Mouse (Mus musculus): ENCODE data around the gene Defb26. TPM values are rescaled to one million over a fixed set of nuclear protein-coding genes. Genes with fewer than 3 reads are reported as not detected.

The Defb26 gene
- polyA plus RNA-seq (2016; fragmentation: Nextera tagmentation; extraction: Ambion mirVana): not detected in 2 replicates

GRCm38 (mm10) chr2:152511592-152511991, at the start of gene Defb26:
TSS of gene Defb26 (minus strand) at chr2:152511692.
- no peaks in the 10 kb centered on the region for H3K36me3 ChIP-seq
- H3K27me3 ChIP-seq: no peaks in the 10 kb centered on the region
- H3K4me2 ChIP-seq (replicated peaks): no peak within 1 kb of the TSS
- no peak within 1 kb of the TSS for H3K9ac ChIP-seq
- H3K4me1 ChIP-seq: no peaks in the 10 kb centered on the region
- WGBS: 61% methylated on average over 1 of the region's 1 CpGs
- no peak for ATAC-seq (ENCODE audit: low FRiP score)
- H3K27ac ChIP-seq: no peak within 1 kb of the TSS
- H3K4me3 ChIP-seq: no peak within 1 kb of the TSS
- no peaks in the 10 kb centered on the region for H3K9me3 ChIP-seq (replicated peaks)

GRCm38 (mm10) chr2:152556655-152557054, 45.2 kb upstream of the Defb26 start:
- H3K27ac ChIP-seq: no peak overlapping the region
- H3K4me2 ChIP-seq (replicated peaks): no peak overlapping the region
- no peaks in the 10 kb centered on the region for H3K9me3 ChIP-seq (replicated peaks)
- H3K9ac ChIP-seq: no peak overlapping the region
- H3K4me3 ChIP-seq: no peak overlapping the region
- H3K36me3 ChIP-seq: no peaks in the 10 kb centered on the region
- no peaks in the 10 kb centered on the region for H3K4me1 ChIP-seq
- ATAC-seq (ENCODE audit: low FRiP score): no peak
- no peaks in the 10 kb centered on the region for H3K27me3 ChIP-seq
- WGBS: 90% methylated on average over 7 of the region's 7 CpGs

GRCm38 (mm10) chr2:152553774-152554423, 42.4 kb upstream of the Defb26 start:
- 15% methylated on average over 16 of the region's 16 CpGs for WGBS
- Histone ChIP-seq H3K9ac (no peak overlapping the region), H3K36me3 (no peaks in the 10 kb centered on the region), H3K27me3 (no peaks in the 10 kb centered on the region), H3K4me3 (no peak overlapping the region), H3K9me3 (replicated peaks) (no peaks in the 10 kb centered on the region), H3K27ac (no peak overlapping the region), H3K4me1 (no peaks in the 10 kb centered on the region), H3K4me2 (replicated peaks) (peak overlapping the region; percentile 37)
- ATAC-seq (ENCODE audit: low FRiP score): no peak

GRCm38 (mm10) chr2:152548124-152548523, 36.6 kb upstream of the Defb26 start:
- Histone ChIP-seq H3K27me3 (no peaks in the 10 kb centered on the region), H3K9me3 (replicated peaks) (no peaks in the 10 kb centered on the region), H3K36me3 (no peaks in the 10 kb centered on the region), H3K27ac (no peak overlapping the region), H3K4me3 (no peak overlapping the region), H3K4me1 (no peaks in the 10 kb centered on the region), H3K9ac (no peak overlapping the region), H3K4me2 (replicated peaks) (no peak overlapping the region)
- 76% methylated on average over 5 of the region's 5 CpGs for WGBS
- no peak for ATAC-seq (ENCODE audit: low FRiP score)

GRCm38 (mm10) chr2:152544691-152545090, 33.2 kb upstream of the Defb26 start:
- Histone ChIP-seq H3K4me1 (no peaks in the 10 kb centered on the region), H3K27ac (no peak overlapping the region), H3K4me3 (no peak overlapping the region), H3K4me2 (replicated peaks) (no peak overlapping the region), H3K9ac (no peak overlapping the region), H3K36me3 (no peaks in the 10 kb centered on the region), H3K27me3 (no peaks in the 10 kb centered on the region), H3K9me3 (replicated peaks) (no peaks in the 10 kb centered on the region)
- no peak for ATAC-seq (ENCODE audit: low FRiP score)
- 26% methylated on average over 4 of the region's 4 CpGs for WGBS

- Histone ChIP-seq H3K36me3 (no peaks in the 10 kb centered on the region), H3K27ac (no peak overlapping the region), H3K9ac (no peak overlapping the region), H3K4me2 (replicated peaks) (no peak overlapping the region), H3K9me3 (replicated peaks) (no peaks in the 10 kb centered on the region), H3K4me3 (no peak overlapping the region), H3K27me3 (no peaks in the 10 kb centered on the region), H3K4me1 (no peaks in the 10 kb centered on the region)
- 79% methylated on average over 4 of the region's 4 CpGs for WGBS
- ATAC-seq (ENCODE audit: low FRiP score): no peak
Observed at GRCm38 (mm10) chr2:152543478-152543877, 32.0 kb upstream of the Defb26 start.

GRCm38 (mm10) chr2:152542897-152543296, 31.4 kb upstream of the Defb26 start:
- 81% methylated on average over 2 of the region's 2 CpGs for WGBS
- H3K4me3 ChIP-seq: no peak overlapping the region
- no peaks in the 10 kb centered on the region for H3K27me3 ChIP-seq
- H3K4me1 ChIP-seq: no peaks in the 10 kb centered on the region
- H3K4me2 ChIP-seq (replicated peaks): no peak overlapping the region
- ATAC-seq (ENCODE audit: low FRiP score): no peak
- H3K27ac ChIP-seq: no peak overlapping the region
- H3K9ac ChIP-seq: no peak overlapping the region
- H3K36me3 ChIP-seq: no peaks in the 10 kb centered on the region
- H3K9me3 ChIP-seq (replicated peaks): no peaks in the 10 kb centered on the region

- Histone ChIP-seq H3K9ac (no peak overlapping the region), H3K27ac (no peak overlapping the region), H3K4me1 (no peaks in the 10 kb centered on the region), H3K4me2 (replicated peaks) (no peak overlapping the region), H3K9me3 (replicated peaks) (no peaks in the 10 kb centered on the region), H3K27me3 (no peaks in the 10 kb centered on the region), H3K36me3 (no peaks in the 10 kb centered on the region), H3K4me3 (no peak overlapping the region)
- WGBS: 86% methylated on average over 9 of the region's 9 CpGs
- ATAC-seq (ENCODE audit: low FRiP score): no peak
Observed at GRCm38 (mm10) chr2:152541979-152542378, 30.5 kb upstream of the Defb26 start.

GRCm38 (mm10) chr2:152539944-152540710, 28.6 kb upstream of the Defb26 start, which contains the start of gene Defb29:
TSS of gene Defb29 (minus strand) at chr2:152540098.
- WGBS: 59% methylated on average over 13 of the region's 13 CpGs

GRCm38 (mm10) chr2:152517981-152518380, 6.5 kb upstream of the Defb26 start, which contains the start of gene Defb28:
TSS of gene Defb28 (plus strand) at chr2:152518255.
- Histone ChIP-seq H3K27ac (no peak within 1 kb of the TSS), H3K9me3 (replicated peaks) (no peaks in the 10 kb centered on the region), H3K4me1 (no peaks in the 10 kb centered on the region), H3K9ac (no peak within 1 kb of the TSS), H3K27me3 (no peaks in the 10 kb centered on the region), H3K4me3 (no peak within 1 kb of the TSS), H3K4me2 (replicated peaks) (no peak within 1 kb of the TSS), H3K36me3 (no peaks in the 10 kb centered on the region)
- no peak for ATAC-seq (ENCODE audit: low FRiP score)
- 69% methylated on average over 4 of the region's 4 CpGs for WGBS

More at GRCm38 (mm10) chr2:152539944-152540710, 28.6 kb upstream of the Defb26 start, which contains the start of gene Defb29:
- no peak within 1 kb of the TSS for H3K4me3 ChIP-seq
- no peaks in the 10 kb centered on the region for H3K36me3 ChIP-seq
- H3K4me2 ChIP-seq (replicated peaks): no peak within 1 kb of the TSS
- H3K27ac ChIP-seq: no peak within 1 kb of the TSS
- H3K9me3 ChIP-seq (replicated peaks): no peaks in the 10 kb centered on the region
- ATAC-seq (ENCODE audit: low FRiP score): no peak
- no peaks in the 10 kb centered on the region for H3K4me1 ChIP-seq
- no peaks in the 10 kb centered on the region for H3K27me3 ChIP-seq
- H3K9ac ChIP-seq: no peak within 1 kb of the TSS

GRCm38 (mm10) chr2:152516084-152516483, 4.6 kb upstream of the Defb26 start:
- Histone ChIP-seq H3K27me3 (no peaks in the 10 kb centered on the region), H3K27ac (no peak overlapping the region), H3K9me3 (replicated peaks) (no peaks in the 10 kb centered on the region), H3K4me3 (no peak overlapping the region), H3K4me1 (no peaks in the 10 kb centered on the region), H3K36me3 (no peaks in the 10 kb centered on the region), H3K4me2 (replicated peaks) (no peak overlapping the region), H3K9ac (no peak overlapping the region)
- ATAC-seq (ENCODE audit: low FRiP score): no peak
- 74% methylated on average over 4 of the region's 4 CpGs for WGBS

- WGBS: 92% methylated on average over 2 of the region's 2 CpGs
- Histone ChIP-seq H3K27me3 (no peaks in the 10 kb centered on the region), H3K4me3 (no peak overlapping the region), H3K9me3 (replicated peaks) (no peaks in the 10 kb centered on the region), H3K9ac (no peak overlapping the region), H3K4me2 (replicated peaks) (no peak overlapping the region), H3K36me3 (no peaks in the 10 kb centered on the region), H3K27ac (no peak overlapping the region), H3K4me1 (no peaks in the 10 kb centered on the region)
- ATAC-seq (ENCODE audit: low FRiP score): no peak
Observed at GRCm38 (mm10) chr2:152503950-152504349, 7.5 kb downstream of the Defb26 start.

- Histone ChIP-seq H3K9ac (no peak overlapping the region), H3K4me3 (no peak overlapping the region), H3K27ac (no peak overlapping the region), H3K9me3 (replicated peaks) (no peaks in the 10 kb centered on the region), H3K4me2 (replicated peaks) (no peak overlapping the region), H3K4me1 (no peaks in the 10 kb centered on the region), H3K27me3 (no peaks in the 10 kb centered on the region), H3K36me3 (no peaks in the 10 kb centered on the region)
- ATAC-seq (ENCODE audit: low FRiP score): no peak
- WGBS: 79% methylated on average over 6 of the region's 6 CpGs
Observed at GRCm38 (mm10) chr2:152500863-152501229, 10.6 kb downstream of the Defb26 start.
